Mouse (Mus musculus): ENCODE data around the gene Mbtps1. TPM values are rescaled to one million over a fixed set of nuclear protein-coding genes. Genes with fewer than 3 reads are reported as not detected.

Gene Mbtps1
- total RNA-seq (2014; rRNA removed) = 72.4 and 75.5 TPM in 2 replicates
- polyA plus RNA-seq (2015; fragmentation: Nextera tagmentation; extraction: Ambion mirVana) = 37.7 and 48.0 TPM in 2 replicates

GRCm38 (mm10) chr8:119558603-119559401 is at the start of gene Mbtps1:
Gene Mbtps1, minus strand, starts transcription at chr8:119558735.
- Histone ChIP-seq H3K4me3 (ENCODE audit: low read depth, low read length) (peak within 1 kb of the TSS; percentile 89), H3K36me3 (ENCODE audit: insufficient read depth) (peaks cover 30% of the 10 kb centered on the region), H3K9ac (peak within 1 kb of the TSS; percentile 88), H3K27ac (ENCODE audit: low read depth, low read length) (peak within 1 kb of the TSS; percentile 95), H3K27me3 (ENCODE audit: insufficient read depth, low read length) (no peaks in the 10 kb centered on the region), H3K4me1 (ENCODE audit: insufficient read depth) (peaks cover 13% of the 10 kb centered on the region; the same call in 1 of the 2 replicates), H3K4me2 (ENCODE audit: low read depth) (peak within 1 kb of the TSS; percentile 87), H3K9me3 (ENCODE audit: low read length) (no peaks in the 10 kb centered on the region)
- 7% methylated on average over 62 of the region's 63 CpGs for WGBS
- TF ChIP-seq CTCF (IDR thresholded peaks at IDR 0.05; ENCODE audit: low read depth) = peak; percentile 41
- peak; percentile 100 for DNase-seq
- ATAC-seq = peak; percentile 99

- H3K4me3 ChIP-seq (ENCODE audit: low read depth, low read length) = no peak overlapping the region
- H3K36me3 ChIP-seq (ENCODE audit: insufficient read depth) = peaks cover 15% of the 10 kb centered on the region
- no peaks in the 10 kb centered on the region for H3K27me3 ChIP-seq (ENCODE audit: insufficient read depth, low read length)
- H3K27ac ChIP-seq (ENCODE audit: low read depth, low read length) = no peak overlapping the region
- H3K9me3 ChIP-seq (ENCODE audit: low read length) = no peaks in the 10 kb centered on the region
- ATAC-seq (no peak), DNase-seq (no peak)
- WGBS = 84% methylated on average over 2 of the region's 2 CpGs
- no peak overlapping the region for H3K4me2 ChIP-seq (ENCODE audit: low read depth)
- TF ChIP-seq CTCF (IDR thresholded peaks at IDR 0.05; ENCODE audit: low read depth) = peak; percentile 30; the same call in 1 of the 2 replicates
- peaks cover 6% of the 10 kb centered on the region; the same call in 1 of the 2 replicates for H3K4me1 ChIP-seq (ENCODE audit: insufficient read depth)
- H3K9ac ChIP-seq = no peak overlapping the region
Observed at GRCm38 (mm10) chr8:119606224-119606623, 47.7 kb upstream of the Mbtps1 start.

GRCm38 (mm10) chr8:119604996-119605395 is 46.5 kb upstream of the Mbtps1 start, which contains the start of gene Taf1c:
Gene Taf1c, minus strand, starts transcription at chr8:119605222.
- Histone ChIP-seq H3K36me3 (ENCODE audit: insufficient read depth) (peaks cover 27% of the 10 kb centered on the region), H3K4me3 (ENCODE audit: low read depth, low read length) (peak within 1 kb of the TSS; percentile 65), H3K4me1 (ENCODE audit: insufficient read depth) (peaks cover 6% of the 10 kb centered on the region; the same call in 1 of the 2 replicates), H3K9ac (peak within 1 kb of the TSS; percentile 70), H3K9me3 (ENCODE audit: low read length) (no peaks in the 10 kb centered on the region), H3K27ac (ENCODE audit: low read depth, low read length) (peak within 1 kb of the TSS; percentile 22; the same call in 1 of the 2 replicates), H3K4me2 (ENCODE audit: low read depth) (peak within 1 kb of the TSS; percentile 63), H3K27me3 (ENCODE audit: insufficient read depth, low read length) (no peaks in the 10 kb centered on the region)
- TF ChIP-seq CTCF (IDR thresholded peaks at IDR 0.05; ENCODE audit: low read depth) = peak; percentile 88
- ATAC-seq = peak; percentile 96
- DNase-seq = peak; percentile 96
- 2% methylated on average over 23 of the region's 23 CpGs for WGBS

- no peaks in the 10 kb centered on the region for H3K27me3 ChIP-seq (ENCODE audit: insufficient read depth, low read length)
- H3K9me3 ChIP-seq (ENCODE audit: low read length) = no peaks in the 10 kb centered on the region
- ATAC-seq (peak; percentile 26; the same call in 1 of the 2 replicates), DNase-seq (no peak)
- peaks cover 6% of the 10 kb centered on the region; the same call in 1 of the 2 replicates for H3K4me1 ChIP-seq (ENCODE audit: insufficient read depth)
- no peak overlapping the region for H3K27ac ChIP-seq (ENCODE audit: low read depth, low read length)
- H3K4me2 ChIP-seq (ENCODE audit: low read depth) = peak overlapping the region; percentile 63
- H3K9ac ChIP-seq = peak overlapping the region; percentile 70
- WGBS = 44% methylated on average over 12 of the region's 12 CpGs
- no peak for TF ChIP-seq CTCF (IDR thresholded peaks at IDR 0.05; ENCODE audit: low read depth)
- peak overlapping the region; percentile 65 for H3K4me3 ChIP-seq (ENCODE audit: low read depth, low read length)
- H3K36me3 ChIP-seq (ENCODE audit: insufficient read depth) = peaks cover 33% of the 10 kb centered on the region
Observed at GRCm38 (mm10) chr8:119604398-119604803, 45.9 kb upstream of the Mbtps1 start.

DNA sequence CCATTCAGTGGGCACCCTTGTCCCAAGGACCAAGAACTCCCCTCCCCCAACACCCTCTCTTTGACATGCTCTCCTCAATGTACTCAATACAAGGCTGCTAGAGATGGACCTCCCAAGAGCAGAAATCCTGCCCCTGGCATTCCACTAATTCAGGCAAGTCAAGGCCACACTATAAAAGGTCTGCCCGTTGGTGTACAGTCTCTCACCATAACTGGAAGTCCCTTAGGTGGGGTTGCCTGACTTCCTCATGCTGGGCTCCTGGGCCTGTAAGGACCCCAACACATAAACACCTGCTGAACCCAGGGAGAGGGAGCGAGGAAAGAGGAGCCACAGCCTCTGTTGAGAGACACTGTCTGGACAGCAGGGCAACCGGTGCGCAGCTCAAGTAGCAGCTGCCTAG is 45.2 kb upstream of the Mbtps1 start:
- H3K9ac ChIP-seq = no peak overlapping the region
- no peak for ATAC-seq

DNA sequence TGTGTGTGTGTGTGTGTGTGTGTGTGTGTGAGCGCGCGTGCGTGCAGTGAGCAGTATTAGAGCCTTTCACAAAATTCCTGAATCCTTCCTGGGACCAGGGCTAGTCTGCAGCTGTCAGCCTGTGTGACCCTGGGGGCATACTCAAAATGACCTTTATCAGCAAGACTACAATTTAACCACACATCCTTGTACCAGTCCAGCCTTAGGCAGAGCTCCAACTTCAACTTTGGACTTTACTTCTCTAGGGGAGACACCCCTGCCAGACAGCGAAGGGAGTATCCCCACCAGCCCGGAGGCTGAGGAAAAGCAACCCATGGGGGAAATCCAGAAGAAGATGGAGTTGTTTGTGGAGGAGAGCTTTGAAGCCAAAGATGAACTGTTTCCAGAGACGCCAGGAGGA is 32.9 kb upstream of the Mbtps1 start:
- no peaks in the 10 kb centered on the region for H3K27me3 ChIP-seq (ENCODE audit: insufficient read depth, low read length)
- H3K4me1 ChIP-seq (ENCODE audit: insufficient read depth) = no peaks in the 10 kb centered on the region
- WGBS = 93% methylated on average over 7 of the region's 7 CpGs
- H3K9ac ChIP-seq = no peak overlapping the region
- no peak overlapping the region for H3K4me2 ChIP-seq (ENCODE audit: low read depth)
- H3K4me3 ChIP-seq (ENCODE audit: low read depth, low read length) = no peak overlapping the region
- TF ChIP-seq CTCF (IDR thresholded peaks at IDR 0.05; ENCODE audit: low read depth) = no peak
- no peak overlapping the region for H3K27ac ChIP-seq (ENCODE audit: low read depth, low read length)
- H3K9me3 ChIP-seq (ENCODE audit: low read length) = no peaks in the 10 kb centered on the region
- DNase-seq = no peak
- ATAC-seq = no peak
- peaks cover 5% of the 10 kb centered on the region for H3K36me3 ChIP-seq (ENCODE audit: insufficient read depth)

More for the DNA sequence above, 45.2 kb upstream of the Mbtps1 start:
- no peaks in the 10 kb centered on the region for H3K27me3 ChIP-seq (ENCODE audit: insufficient read depth, low read length)
- H3K4me1 ChIP-seq (ENCODE audit: insufficient read depth) = peaks cover 6% of the 10 kb centered on the region; the same call in 1 of the 2 replicates
- peaks cover 39% of the 10 kb centered on the region for H3K36me3 ChIP-seq (ENCODE audit: insufficient read depth)
- H3K4me2 ChIP-seq (ENCODE audit: low read depth) = peak overlapping the region; percentile 63
- no peak for DNase-seq
- 91% methylated on average over 4 of the region's 4 CpGs for WGBS
- H3K4me3 ChIP-seq (ENCODE audit: low read depth, low read length) = no peak overlapping the region
- H3K27ac ChIP-seq (ENCODE audit: low read depth, low read length) = no peak overlapping the region
- H3K9me3 ChIP-seq (ENCODE audit: low read length) = no peaks in the 10 kb centered on the region
- no peak for TF ChIP-seq CTCF (IDR thresholded peaks at IDR 0.05; ENCODE audit: low read depth)

GRCm38 (mm10) chr8:119590348-119590747 is 31.8 kb upstream of the Mbtps1 start:
- WGBS = 86% methylated on average over 14 of the region's 14 CpGs
- H3K27me3 ChIP-seq (ENCODE audit: insufficient read depth, low read length) = no peaks in the 10 kb centered on the region
- ATAC-seq = no peak

More at GRCm38 (mm10) chr8:119590348-119590747, 31.8 kb upstream of the Mbtps1 start:
- no peak overlapping the region for H3K9ac ChIP-seq
- no peak overlapping the region for H3K4me2 ChIP-seq (ENCODE audit: low read depth)
- no peaks in the 10 kb centered on the region for H3K36me3 ChIP-seq (ENCODE audit: insufficient read depth)
- DNase-seq = no peak
- H3K4me1 ChIP-seq (ENCODE audit: insufficient read depth) = no peaks in the 10 kb centered on the region
- no peak for TF ChIP-seq CTCF (IDR thresholded peaks at IDR 0.05; ENCODE audit: low read depth)
- H3K4me3 ChIP-seq (ENCODE audit: low read depth, low read length) = no peak overlapping the region
- no peak overlapping the region for H3K27ac ChIP-seq (ENCODE audit: low read depth, low read length)
- no peaks in the 10 kb centered on the region for H3K9me3 ChIP-seq (ENCODE audit: low read length)
